Mouse (Mus musculus): ENCODE data around the gene Slco1a5. TPM values are rescaled to one million over a fixed set of nuclear protein-coding genes. Genes with fewer than 3 reads are reported as not detected.

Slco1a5 gene
- polyA plus RNA-seq, 1 experiment from 2014 or later, result 0.41 TPM

DNA sequence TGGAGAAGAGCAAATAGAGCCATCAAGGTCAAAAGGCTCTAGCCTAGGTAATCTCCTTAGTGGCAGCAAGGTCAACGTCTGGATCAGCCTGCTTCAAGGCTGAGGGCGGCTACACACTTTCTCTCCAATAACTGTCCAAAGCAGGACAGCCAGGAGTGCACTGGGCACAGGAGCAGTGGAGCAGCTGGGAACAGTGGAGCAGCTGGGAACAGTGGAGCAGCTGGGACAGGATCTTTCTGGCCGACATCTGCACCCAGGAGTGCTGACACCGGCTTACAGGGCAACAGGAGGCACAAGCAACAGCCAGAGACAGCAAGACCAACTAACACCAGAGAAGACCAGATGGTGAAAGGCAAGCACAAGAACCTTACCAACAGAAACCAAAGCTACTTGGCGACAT is 77.7 kb downstream of the Slco1a5 start:
- no peak overlapping the region for H3K27ac ChIP-seq (ENCODE audit: low read depth, low read length)
- no peaks in the 10 kb centered on the region for H3K4me1 ChIP-seq (replicated peaks; ENCODE audit: control insufficient read depth, insufficient read depth, low read length)
- no peaks in the 10 kb centered on the region for H3K27me3 ChIP-seq (ENCODE audit: control insufficient read depth, insufficient read depth, low read length)
- no peaks in the 10 kb centered on the region for H3K36me3 ChIP-seq (ENCODE audit: control insufficient read depth, insufficient read depth, low read length)
- WGBS, result 87% methylated on average over 5 of the region's 5 CpGs
- DNase-seq (ENCODE audit: low spot score), result no peak
- H3K9ac ChIP-seq (ENCODE audit: low read length), result no peak overlapping the region
- no peak overlapping the region for H3K4me3 ChIP-seq (ENCODE audit: low read depth, low read length)
- no peak overlapping the region for H3K4me2 ChIP-seq (ENCODE audit: low read depth, low read length, severe bottlenecking)
- no peaks in the 10 kb centered on the region for H3K9me3 ChIP-seq (ENCODE audit: control insufficient read depth, low read length)
- no peak for ATAC-seq (replicated peaks; ENCODE audit: low FRiP score)

DNA sequence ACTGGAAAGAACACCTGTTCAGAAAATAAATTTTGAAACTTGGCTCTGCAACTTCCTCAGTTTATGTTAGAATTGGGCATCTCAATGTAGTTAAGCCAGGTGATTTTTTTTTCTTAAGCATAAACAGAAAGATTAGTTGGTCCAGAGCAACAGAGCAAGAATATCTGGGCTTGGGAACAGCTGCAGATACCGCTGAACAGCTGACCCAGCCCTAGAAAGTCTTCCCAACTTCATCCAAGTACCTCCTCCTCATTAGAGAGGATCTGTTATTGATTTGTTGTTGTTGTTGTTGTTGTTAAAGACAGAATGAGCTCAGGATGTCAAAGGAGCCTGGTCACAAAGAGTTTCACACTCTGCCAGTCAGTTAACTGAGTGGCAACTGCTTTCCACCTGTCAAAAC is 83.3 kb downstream of the Slco1a5 start:
- 73% methylated on average over 1 of the region's 1 CpGs for WGBS
- Histone ChIP-seq H3K27ac (ENCODE audit: low read depth, low read length) (no peak overlapping the region), H3K4me1 (replicated peaks; ENCODE audit: control insufficient read depth, insufficient read depth, low read length) (no peaks in the 10 kb centered on the region), H3K36me3 (ENCODE audit: control insufficient read depth, insufficient read depth, low read length) (no peaks in the 10 kb centered on the region), H3K9me3 (ENCODE audit: control insufficient read depth, low read length) (no peaks in the 10 kb centered on the region), H3K9ac (ENCODE audit: low read length) (no peak overlapping the region), H3K27me3 (ENCODE audit: control insufficient read depth, insufficient read depth, low read length) (no peaks in the 10 kb centered on the region), H3K4me3 (ENCODE audit: low read depth, low read length) (no peak overlapping the region), H3K4me2 (ENCODE audit: low read depth, low read length, severe bottlenecking) (no peak overlapping the region)
- DNase-seq (ENCODE audit: low spot score) (no peak), ATAC-seq (replicated peaks; ENCODE audit: low FRiP score) (no peak)

DNA sequence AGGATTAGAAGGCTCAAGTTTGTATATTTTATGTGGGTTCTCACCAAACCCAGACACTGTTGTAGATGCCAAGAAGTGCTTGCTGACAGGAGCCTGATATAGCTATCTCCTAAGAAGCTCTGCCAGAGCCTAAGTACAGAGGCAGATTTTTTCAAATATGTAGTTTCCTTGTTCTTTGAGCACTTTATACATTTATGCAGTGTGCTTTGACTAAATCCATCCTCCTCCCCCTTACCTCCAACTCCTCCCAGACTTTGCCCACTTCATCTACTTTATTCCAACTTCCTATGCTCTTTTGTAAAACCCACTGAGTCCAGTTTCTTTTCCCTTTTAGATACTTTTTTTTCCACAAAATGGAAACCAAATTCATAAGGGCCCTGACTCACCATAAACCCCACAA is 102.6 kb downstream of the Slco1a5 start:
- Histone ChIP-seq H3K9me3 (ENCODE audit: control insufficient read depth, low read length) (no peaks in the 10 kb centered on the region), H3K4me1 (replicated peaks; ENCODE audit: control insufficient read depth, insufficient read depth, low read length) (no peaks in the 10 kb centered on the region), H3K27me3 (ENCODE audit: control insufficient read depth, insufficient read depth, low read length) (no peaks in the 10 kb centered on the region), H3K27ac (ENCODE audit: low read depth, low read length) (no peak overlapping the region), H3K36me3 (ENCODE audit: control insufficient read depth, insufficient read depth, low read length) (no peaks in the 10 kb centered on the region), H3K4me2 (ENCODE audit: low read depth, low read length, severe bottlenecking) (no peak overlapping the region), H3K4me3 (ENCODE audit: low read depth, low read length) (no peak overlapping the region), H3K9ac (ENCODE audit: low read length) (no peak overlapping the region)
- DNase-seq (ENCODE audit: low spot score) (no peak), ATAC-seq (replicated peaks; ENCODE audit: low FRiP score) (no peak)

DNA sequence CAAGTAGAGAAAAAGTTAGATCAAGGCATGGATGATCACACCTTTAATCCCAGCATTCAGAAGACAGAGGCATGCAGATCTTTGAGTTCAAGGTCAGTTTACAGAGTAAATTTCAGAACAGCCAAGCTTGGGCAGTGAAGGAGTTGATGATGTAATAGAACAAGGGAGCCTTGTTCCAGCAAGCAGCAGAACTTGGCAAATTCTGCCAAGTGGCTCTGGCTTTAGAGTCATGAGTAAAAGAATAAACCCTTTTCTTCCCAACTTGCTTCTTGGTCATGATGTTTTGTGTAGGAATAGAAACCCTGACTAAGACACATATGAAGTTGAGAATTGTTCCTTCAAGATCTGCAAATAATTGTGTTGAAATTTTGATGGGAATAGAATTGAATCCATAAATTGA is 111.0 kb downstream of the Slco1a5 start:
- Histone ChIP-seq H3K27ac (ENCODE audit: low read depth, low read length) (no peak overlapping the region), H3K9ac (ENCODE audit: low read length) (no peak overlapping the region), H3K4me3 (ENCODE audit: low read depth, low read length) (no peak overlapping the region), H3K9me3 (ENCODE audit: control insufficient read depth, low read length) (no peaks in the 10 kb centered on the region), H3K27me3 (ENCODE audit: control insufficient read depth, insufficient read depth, low read length) (no peaks in the 10 kb centered on the region), H3K4me1 (replicated peaks; ENCODE audit: control insufficient read depth, insufficient read depth, low read length) (no peaks in the 10 kb centered on the region), H3K36me3 (ENCODE audit: control insufficient read depth, insufficient read depth, low read length) (no peaks in the 10 kb centered on the region), H3K4me2 (ENCODE audit: low read depth, low read length, severe bottlenecking) (no peak overlapping the region)
- no peak for ATAC-seq (replicated peaks; ENCODE audit: low FRiP score)
- DNase-seq (ENCODE audit: low spot score), result no peak

DNA sequence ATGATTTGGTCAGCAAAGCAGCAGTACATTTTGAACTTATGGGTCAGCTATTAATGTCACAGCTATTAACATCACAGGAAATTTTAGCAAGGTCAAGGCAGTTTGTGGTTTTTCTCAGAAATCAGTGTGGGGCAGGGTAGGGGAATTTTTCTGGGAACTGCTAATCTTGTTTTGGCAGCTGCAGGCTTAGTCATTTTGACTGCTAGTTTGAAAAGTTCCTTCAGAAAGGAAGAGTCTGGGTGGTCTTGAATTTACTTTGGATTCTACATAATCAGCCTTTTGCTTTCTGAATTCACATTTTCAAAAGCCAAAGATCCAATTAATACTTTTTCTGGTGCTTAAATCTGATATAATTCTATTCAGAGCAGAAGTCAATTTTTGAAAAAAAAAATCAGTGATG is 113.0 kb downstream of the Slco1a5 start:
- H3K4me3 ChIP-seq (ENCODE audit: low read depth, low read length), result no peak overlapping the region
- no peak overlapping the region for H3K4me2 ChIP-seq (ENCODE audit: low read depth, low read length, severe bottlenecking)
- DNase-seq (ENCODE audit: low spot score) (no peak), ATAC-seq (replicated peaks; ENCODE audit: low FRiP score) (no peak)
- no peak overlapping the region for H3K9ac ChIP-seq (ENCODE audit: low read length)
- H3K27me3 ChIP-seq (ENCODE audit: control insufficient read depth, insufficient read depth, low read length), result no peaks in the 10 kb centered on the region
- H3K4me1 ChIP-seq (replicated peaks; ENCODE audit: control insufficient read depth, insufficient read depth, low read length), result no peaks in the 10 kb centered on the region
- H3K9me3 ChIP-seq (ENCODE audit: control insufficient read depth, low read length), result no peaks in the 10 kb centered on the region
- no peaks in the 10 kb centered on the region for H3K36me3 ChIP-seq (ENCODE audit: control insufficient read depth, insufficient read depth, low read length)
- no peak overlapping the region for H3K27ac ChIP-seq (ENCODE audit: low read depth, low read length)

DNA sequence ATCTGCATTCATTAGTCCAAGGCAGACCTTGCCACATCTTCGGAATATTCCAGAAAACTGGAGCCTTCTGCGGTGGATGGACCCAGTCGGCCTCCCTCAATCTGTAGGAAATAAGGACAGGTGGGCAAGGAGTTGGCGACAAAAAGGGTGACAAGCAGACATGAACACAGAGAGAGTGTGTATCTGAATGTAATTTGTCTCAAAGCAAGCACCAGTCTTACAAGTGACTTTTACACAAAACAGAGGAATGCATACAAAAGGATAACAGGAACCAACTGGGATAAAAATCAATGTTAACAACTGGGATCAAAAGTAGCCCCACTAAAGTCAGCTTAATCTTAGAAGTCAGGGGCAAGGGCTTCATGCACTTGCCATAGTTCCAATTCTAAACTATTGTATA is 114.4 kb downstream of the Slco1a5 start, which contains the start of gene Slco1a6:
Slco1a6 (minus strand) TSS at position 101 of the 400 bp plus-strand sequence.
- ATAC-seq (replicated peaks; ENCODE audit: low FRiP score) (no peak), DNase-seq (ENCODE audit: low spot score) (no peak)
- 93% methylated on average over 4 of the region's 4 CpGs for WGBS
- H3K27ac ChIP-seq (ENCODE audit: low read depth, low read length), result no peak within 1 kb of the TSS
- no peaks in the 10 kb centered on the region for H3K9me3 ChIP-seq (ENCODE audit: control insufficient read depth, low read length)
- H3K4me3 ChIP-seq (ENCODE audit: low read depth, low read length), result no peak within 1 kb of the TSS
- H3K27me3 ChIP-seq (ENCODE audit: control insufficient read depth, insufficient read depth, low read length), result no peaks in the 10 kb centered on the region
- H3K4me2 ChIP-seq (ENCODE audit: low read depth, low read length, severe bottlenecking), result no peak within 1 kb of the TSS
- no peaks in the 10 kb centered on the region for H3K36me3 ChIP-seq (ENCODE audit: control insufficient read depth, insufficient read depth, low read length)
- H3K4me1 ChIP-seq (replicated peaks; ENCODE audit: control insufficient read depth, insufficient read depth, low read length), result no peaks in the 10 kb centered on the region
- no peak within 1 kb of the TSS for H3K9ac ChIP-seq (ENCODE audit: low read length)

DNA sequence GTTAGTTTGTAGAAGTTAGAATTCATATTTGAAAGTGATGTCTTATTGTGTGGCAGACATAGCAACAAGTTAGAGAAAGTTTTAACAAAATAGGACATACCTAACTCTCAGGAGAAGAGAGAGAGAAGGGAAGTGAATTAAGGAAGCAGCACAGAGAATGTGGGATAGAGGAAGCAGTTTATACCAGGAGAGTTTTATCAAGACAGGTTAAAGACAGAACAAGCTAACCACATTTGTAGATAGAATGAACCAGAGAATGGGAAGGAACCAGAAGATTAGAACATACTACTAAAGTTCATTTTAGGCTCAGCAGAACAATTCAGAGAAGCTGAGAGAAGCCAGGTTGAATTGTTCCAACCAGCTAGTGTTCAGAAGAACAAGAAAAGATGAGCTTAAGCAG is 122.3 kb downstream of the Slco1a5 start:
- Histone ChIP-seq H3K9me3 (ENCODE audit: control insufficient read depth, low read length) (no peaks in the 10 kb centered on the region), H3K9ac (ENCODE audit: low read length) (no peak overlapping the region), H3K27ac (ENCODE audit: low read depth, low read length) (no peak overlapping the region), H3K27me3 (ENCODE audit: control insufficient read depth, insufficient read depth, low read length) (no peaks in the 10 kb centered on the region), H3K36me3 (ENCODE audit: control insufficient read depth, insufficient read depth, low read length) (no peaks in the 10 kb centered on the region), H3K4me2 (ENCODE audit: low read depth, low read length, severe bottlenecking) (no peak overlapping the region), H3K4me1 (replicated peaks; ENCODE audit: control insufficient read depth, insufficient read depth, low read length) (no peaks in the 10 kb centered on the region), H3K4me3 (ENCODE audit: low read depth, low read length) (no peak overlapping the region)
- ATAC-seq (replicated peaks; ENCODE audit: low FRiP score), result no peak
- DNase-seq (ENCODE audit: low spot score), result no peak

DNA sequence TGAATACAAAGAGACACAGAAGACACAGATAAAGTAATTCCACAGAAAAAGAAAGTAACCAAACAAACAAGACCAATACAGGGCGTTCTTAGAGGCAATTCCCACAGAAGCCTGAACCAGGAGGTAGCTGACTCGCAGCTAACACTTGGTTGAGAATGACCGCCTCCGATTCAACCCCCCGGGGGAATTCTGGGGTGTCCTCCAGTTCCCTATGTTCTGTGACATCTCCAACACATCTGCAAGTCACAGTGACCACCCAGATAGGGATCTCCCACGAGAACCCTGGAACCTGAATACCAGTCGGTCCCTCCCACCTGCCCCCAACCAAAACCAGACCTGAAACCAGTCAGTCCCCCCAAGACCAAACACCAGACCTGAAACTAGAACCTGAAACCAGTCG is 128.5 kb downstream of the Slco1a5 start:
- WGBS, result 92% methylated on average over 8 of the region's 8 CpGs
- H3K9me3 ChIP-seq (ENCODE audit: control insufficient read depth, low read length), result no peaks in the 10 kb centered on the region

DNA sequence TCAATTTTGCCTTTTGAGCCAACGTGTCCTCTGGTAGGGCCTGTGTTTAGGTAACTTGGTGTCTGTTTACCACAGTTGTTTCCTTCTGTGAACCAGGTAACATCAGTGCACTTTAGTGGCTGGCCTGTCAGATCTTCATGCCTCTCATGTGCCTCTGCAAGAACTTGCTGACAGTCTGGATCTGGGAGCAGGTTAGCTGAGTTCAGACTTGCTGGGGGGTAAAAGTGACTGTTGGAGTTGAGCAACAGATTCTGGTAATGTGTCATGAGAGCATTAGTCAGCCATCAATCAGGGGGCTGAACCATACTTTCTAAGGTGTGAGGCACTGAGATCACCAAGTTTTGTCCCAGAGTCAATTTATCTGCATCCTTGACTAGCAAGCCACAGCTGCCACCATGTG is 130.8 kb downstream of the Slco1a5 start:
- H3K4me1 ChIP-seq (replicated peaks; ENCODE audit: control insufficient read depth, insufficient read depth, low read length), result no peaks in the 10 kb centered on the region
- ATAC-seq (replicated peaks; ENCODE audit: low FRiP score), result no peak
- no peak overlapping the region for H3K9ac ChIP-seq (ENCODE audit: low read length)
- H3K4me3 ChIP-seq (ENCODE audit: low read depth, low read length), result no peak overlapping the region
- no peaks in the 10 kb centered on the region for H3K27me3 ChIP-seq (ENCODE audit: control insufficient read depth, insufficient read depth, low read length)
- 83% methylated on average over 1 of the region's 1 CpGs for WGBS
- H3K9me3 ChIP-seq (ENCODE audit: control insufficient read depth, low read length), result no peaks in the 10 kb centered on the region
- no peak overlapping the region for H3K4me2 ChIP-seq (ENCODE audit: low read depth, low read length, severe bottlenecking)
- H3K36me3 ChIP-seq (ENCODE audit: control insufficient read depth, insufficient read depth, low read length), result no peaks in the 10 kb centered on the region
- DNase-seq (ENCODE audit: low spot score), result no peak
- H3K27ac ChIP-seq (ENCODE audit: low read depth, low read length), result no peak overlapping the region

More for the DNA sequence above, 128.5 kb downstream of the Slco1a5 start:
- Histone ChIP-seq H3K4me1 (replicated peaks; ENCODE audit: control insufficient read depth, insufficient read depth, low read length) (no peaks in the 10 kb centered on the region), H3K9ac (ENCODE audit: low read length) (no peak overlapping the region), H3K27me3 (ENCODE audit: control insufficient read depth, insufficient read depth, low read length) (no peaks in the 10 kb centered on the region), H3K27ac (ENCODE audit: low read depth, low read length) (no peak overlapping the region), H3K4me3 (ENCODE audit: low read depth, low read length) (no peak overlapping the region), H3K4me2 (ENCODE audit: low read depth, low read length, severe bottlenecking) (no peak overlapping the region), H3K36me3 (ENCODE audit: control insufficient read depth, insufficient read depth, low read length) (no peaks in the 10 kb centered on the region)
- ATAC-seq (replicated peaks; ENCODE audit: low FRiP score), result no peak
- DNase-seq (ENCODE audit: low spot score), result no peak
